Mouse (Mus musculus): Measurements from ENCODE around the gene Hcst. TPM values are rescaled to one million over a fixed set of nuclear protein-coding genes. Genes with fewer than 3 reads are reported as not detected.

Hcst gene
- under 1 TPM in 1 of 2 experiments, not detected in 1; 0.88 TPM for total RNA-seq (2021)

GRCm38 (mm10) chr7:30419561-30420499, at the start of gene Hcst:
Gene Hcst, minus strand, starts transcription at chr7:30419854.
- no peak for DNase-seq

- no peak for DNase-seq
These were observed 45.2 kb upstream of the Hcst start for GRCm38 (mm10) chr7:30464816-30465300.

- no peak for DNase-seq
These were observed 44.3 kb upstream of the Hcst start for GRCm38 (mm10) chr7:30463996-30464395.

GRCm38 (mm10) chr7:30463568-30463967, 43.9 kb upstream of the Hcst start:
- DNase-seq = no peak

- DNase-seq = no peak
These were observed 39.8 kb upstream of the Hcst start for GRCm38 (mm10) chr7:30459484-30459883.

- peak; percentile 19 for DNase-seq
These were observed 38.1 kb upstream of the Hcst start, which contains the start of the genes Kirrel2 and Nphs1 for GRCm38 (mm10) chr7:30457629-30458330. Gene Kirrel2, minus strand, starts transcription at chr7:30457690. Gene Nphs1, plus strand, starts transcription at chr7:30458315.

GRCm38 (mm10) chr7:30456911-30457628, 37.4 kb upstream of the Hcst start:
- DNase-seq = peak; percentile 12

GRCm38 (mm10) chr7:30456487-30456886, 36.8 kb upstream of the Hcst start:
- no peak for DNase-seq

GRCm38 (mm10) chr7:30454259-30454658, 34.6 kb upstream of the Hcst start:
- no peak for DNase-seq

- DNase-seq = no peak
These were observed 34.1 kb upstream of the Hcst start for GRCm38 (mm10) chr7:30453766-30454165.

- DNase-seq = no peak
These were observed 33.7 kb upstream of the Hcst start for GRCm38 (mm10) chr7:30453327-30453726.

- no peak for DNase-seq
These were observed 30.6 kb upstream of the Hcst start for GRCm38 (mm10) chr7:30450241-30450640.

GRCm38 (mm10) chr7:30444971-30445751, 25.5 kb upstream of the Hcst start, which contains the start of gene Aplp1:
Gene Aplp1, minus strand, starts transcription at chr7:30445535.
- peak; percentile 55 for DNase-seq

GRCm38 (mm10) chr7:30444154-30444970, 24.7 kb upstream of the Hcst start:
- DNase-seq = peak; percentile 32

- DNase-seq = no peak
These were observed 24.0 kb upstream of the Hcst start for GRCm38 (mm10) chr7:30443696-30444095.

GRCm38 (mm10) chr7:30440697-30441096, 21.0 kb upstream of the Hcst start:
- DNase-seq = peak; percentile 56

GRCm38 (mm10) chr7:30439734-30440133, 20.1 kb upstream of the Hcst start:
- DNase-seq = no peak

GRCm38 (mm10) chr7:30436879-30437278, 17.2 kb upstream of the Hcst start:
- no peak for DNase-seq

- DNase-seq = no peak
These were observed 15.5 kb upstream of the Hcst start for GRCm38 (mm10) chr7:30435156-30435555.

GRCm38 (mm10) chr7:30434701-30435100, 15.0 kb upstream of the Hcst start:
- DNase-seq = no peak

- peak; percentile 78 for DNase-seq
These were observed 14.6 kb upstream of the Hcst start for GRCm38 (mm10) chr7:30434238-30434637.
